Mouse (Mus musculus) left cerebral cortex, postnatal 4 days (tissue): ENCODE measurements around the gene Olfr815. TPM values are rescaled to one million over a fixed set of nuclear protein-coding genes. Genes with fewer than 3 reads are reported as not detected.
"Not testable (repeated sequence)": the region's sequence is repeated elsewhere in the genome, so short reads cannot be mapped to it uniquely, and the experiment has no call there.

Source experiments
- DNase-seq: peaks from one replicate; pipeline ENCODE4 v3.0.0-alpha.2; 2022
- intact Hi-C: fragments of 180-260 bp; cut with DNase I; formaldehyde crosslinking; loops from one replicate; pipeline ENCODE4 v1.15.1; 2025
- total RNA-seq, 2 experiments: library from RNA; stranded (reverse); gene quantifications; 2 replicates each; pipeline ENCODE4 v1.2.3; 2021

Olfr815 gene
- not detected for total RNA-seq

DNA sequence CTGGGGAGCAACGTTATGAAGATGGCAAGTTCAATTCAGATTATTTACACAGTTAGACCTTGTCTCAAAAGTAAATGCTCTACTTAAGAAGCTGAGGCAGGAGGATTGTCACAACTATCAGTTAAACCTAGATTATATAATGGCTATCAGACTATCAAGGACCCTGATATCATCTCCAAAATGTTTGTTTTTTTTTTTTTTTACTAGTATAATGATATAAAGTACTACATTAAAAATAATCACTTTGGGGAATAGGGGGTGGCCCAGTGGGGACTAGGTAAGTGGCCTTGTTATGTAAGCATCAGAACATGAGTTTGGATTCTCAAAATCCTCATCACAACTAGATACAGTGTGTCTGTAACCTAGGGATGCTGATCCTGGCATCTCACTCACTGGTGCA, at the start of gene Olfr815:
Gene Olfr815 (minus strand): TSS at position 101 of the 400 bp plus-strand sequence.
- intact Hi-C loops, DNase-seq: not testable (repeated sequence)

GRCm38 (mm10) chr10:129949000-129949399, 43.3 kb upstream of the Olfr815 start, which contains the start of gene Olfr818:
Olfr818 (minus strand) TSS chr10:129949100.
- no peak for DNase-seq
- intact Hi-C loops = no loop called here

- no peak for DNase-seq
- intact Hi-C loops = no loop called here
Measured at GRCm38 (mm10) chr10:129915497-129915896, 9.8 kb upstream of the Olfr815 start, which contains the start of gene Olfr816. Olfr816 (minus strand) TSS chr10:129915597.

DNA sequence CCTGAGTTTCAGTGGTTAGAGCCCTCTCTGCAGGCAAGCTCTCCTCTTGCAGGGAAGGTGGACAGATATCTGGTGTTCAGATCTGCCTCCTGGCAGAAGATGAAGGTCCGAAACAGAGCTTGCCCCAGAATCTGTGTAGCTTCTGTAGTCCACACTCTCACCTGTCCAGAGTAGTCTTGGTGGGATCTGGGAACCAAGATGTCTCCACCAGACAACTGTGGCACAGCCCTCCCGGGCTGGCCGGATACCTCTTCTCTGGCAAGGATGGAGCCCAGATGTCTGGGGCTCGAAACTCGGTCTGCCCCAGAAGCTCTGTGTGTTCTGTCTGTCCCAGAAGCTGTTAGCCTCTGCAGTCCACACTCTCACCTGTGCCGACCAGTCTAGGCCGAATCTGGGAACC, 19.7 kb downstream of the Olfr815 start:
- intact Hi-C loops = no loop called here
- no peak for DNase-seq

GRCm38 (mm10) chr10:129885496-129885895, 20.2 kb downstream of the Olfr815 start:
- intact Hi-C loops, DNase-seq: not testable (repeated sequence)

DNA sequence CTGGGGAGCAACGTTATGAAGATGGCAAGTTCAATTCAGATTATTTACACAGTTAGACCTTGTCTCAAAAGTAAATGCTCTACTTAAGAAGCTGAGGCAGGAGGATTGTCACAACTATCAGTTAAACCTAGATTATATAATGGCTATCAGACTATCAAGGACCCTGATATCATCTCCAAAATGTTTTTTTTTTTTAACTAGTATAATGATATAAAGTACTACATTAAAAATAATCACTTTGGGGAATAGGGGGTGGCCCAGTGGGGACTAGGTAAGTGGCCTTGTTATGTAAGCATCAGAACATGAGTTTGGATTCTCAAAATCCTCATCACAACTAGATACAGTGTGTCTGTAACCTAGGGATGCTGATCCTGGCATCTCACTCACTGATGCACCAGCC, 25.9 kb downstream of the Olfr815 start, which contains the start of gene Olfr814:
Gene Olfr814 (minus strand): TSS at position 101 of the 400 bp plus-strand sequence.
- DNase-seq, intact Hi-C loops: not testable (repeated sequence)

- intact Hi-C loops = no loop called here
- no peak for DNase-seq
Measured at GRCm38 (mm10) chr10:129855067-129855466, 50.6 kb downstream of the Olfr815 start, which contains the start of gene Olfr813. Olfr813 (plus strand) TSS chr10:129855367.

Other genes starting within 250 kb of the Olfr815 start
- not detected for gene Olfr800, start 248.2 kb downstream of the Olfr815 start, total RNA-seq
- not detected for gene Olfr801, start 232.0 kb downstream of the Olfr815 start, total RNA-seq
- gene Olfr802, start 217.7 kb downstream of the Olfr815 start, total RNA-seq = not detected
- not detected for gene Olfr803, start 211.6 kb downstream of the Olfr815 start, total RNA-seq
- gene Olfr804, start 202.7 kb downstream of the Olfr815 start, total RNA-seq = not detected
- gene Olfr805, start 176.5 kb downstream of the Olfr815 start, total RNA-seq = not detected
- gene Olfr806, start 163.9 kb downstream of the Olfr815 start, total RNA-seq = not detected
- gene Olfr807, start 148.1 kb downstream of the Olfr815 start, total RNA-seq = not detected
- not detected for gene Olfr808, start 140.4 kb downstream of the Olfr815 start, total RNA-seq
- gene Olfr809, start 131.2 kb downstream of the Olfr815 start, total RNA-seq = not detected
- gene Olfr810, start 111.0 kb downstream of the Olfr815 start, total RNA-seq = not detected
- not detected for gene Olfr811, start 101.5 kb downstream of the Olfr815 start, total RNA-seq
- not detected for gene Olfr812, start 59.8 kb downstream of the Olfr815 start, total RNA-seq
- gene Olfr813, start 50.5 kb downstream of the Olfr815 start, total RNA-seq = not detected
- gene Olfr814, start 26.0 kb downstream of the Olfr815 start, total RNA-seq = not detected
- not detected for gene Olfr816, start 9.7 kb upstream of the Olfr815 start, total RNA-seq
- not detected for gene Olfr818, start 43.2 kb upstream of the Olfr815 start, total RNA-seq
- gene Olfr819, start 61.4 kb upstream of the Olfr815 start, total RNA-seq = not detected
- gene Olfr247, start 70.3 kb upstream of the Olfr815 start, total RNA-seq = not detected
- gene Gm10310, start 79.2 kb upstream of the Olfr815 start, total RNA-seq = not detected
- gene Olfr820, start 106.8 kb upstream of the Olfr815 start, total RNA-seq = not detected
- gene Olfr821, start 124.5 kb upstream of the Olfr815 start, total RNA-seq = not detected
- not detected for gene Olfr822, start 165.3 kb upstream of the Olfr815 start, total RNA-seq
- not detected for gene Olfr823, start 209.5 kb upstream of the Olfr815 start, total RNA-seq
- not detected for gene Olfr824, start 224.1 kb upstream of the Olfr815 start, total RNA-seq